Mouse (Mus musculus) forelimb bud, embryonic 11.5 days (tissue): ENCODE results near the gene Nlgn2.

Source experiments
- DNase-seq: peaks from one replicate; pipeline ENCODE4 v3.0.0-alpha.2; 2012; ENCODE audit warnings: low read depth, low spot score

The Nlgn2 gene

GRCm38 (mm10) chr11:69837604-69837951 lies at the start of gene Nlgn2:
Nlgn2 (minus strand) TSS chr11:69837784.
- no peak for DNase-seq

GRCm38 (mm10) chr11:69886907-69887635 lies 49.5 kb upstream of the Nlgn2 start:
- DNase-seq: no peak

- DNase-seq: no peak
Observed at GRCm38 (mm10) chr11:69884663-69885062, 47.1 kb upstream of the Nlgn2 start.

- no peak for DNase-seq
Observed at GRCm38 (mm10) chr11:69884240-69884639, 46.7 kb upstream of the Nlgn2 start.

GRCm38 (mm10) chr11:69883527-69884151 lies 46.1 kb upstream of the Nlgn2 start:
- no peak for DNase-seq

GRCm38 (mm10) chr11:69883066-69883465 lies 45.5 kb upstream of the Nlgn2 start:
- DNase-seq: no peak

- no peak for DNase-seq
Observed at GRCm38 (mm10) chr11:69881787-69882670, 44.4 kb upstream of the Nlgn2 start.

GRCm38 (mm10) chr11:69880853-69881603 lies 43.4 kb upstream of the Nlgn2 start, which contains the start of gene Kctd11:
Kctd11 (minus strand) TSS chr11:69881406.
- DNase-seq: peak; percentile 59

GRCm38 (mm10) chr11:69880506-69880852 lies 42.9 kb upstream of the Nlgn2 start:
- DNase-seq: peak; percentile 79

GRCm38 (mm10) chr11:69879711-69880110 lies 42.1 kb upstream of the Nlgn2 start:
- no peak for DNase-seq

GRCm38 (mm10) chr11:69878952-69879351 lies 41.4 kb upstream of the Nlgn2 start:
- DNase-seq: no peak

- DNase-seq: no peak
Observed at GRCm38 (mm10) chr11:69878399-69878798, 40.8 kb upstream of the Nlgn2 start.

- no peak for DNase-seq
Observed at GRCm38 (mm10) chr11:69877878-69878277, 40.3 kb upstream of the Nlgn2 start, which contains the start of gene Tmem95. Tmem95 (minus strand) TSS chr11:69878018.

GRCm38 (mm10) chr11:69876867-69877266 lies 39.3 kb upstream of the Nlgn2 start:
- DNase-seq: peak; percentile 83

GRCm38 (mm10) chr11:69876186-69876585 lies 38.6 kb upstream of the Nlgn2 start:
- DNase-seq: no peak

GRCm38 (mm10) chr11:69872451-69872850 lies 34.9 kb upstream of the Nlgn2 start:
- no peak for DNase-seq

- no peak for DNase-seq
Observed at GRCm38 (mm10) chr11:69871822-69872221, 34.2 kb upstream of the Nlgn2 start.

- no peak for DNase-seq
Observed at GRCm38 (mm10) chr11:69870289-69871069, 32.9 kb upstream of the Nlgn2 start.

GRCm38 (mm10) chr11:69867335-69867734 lies 29.8 kb upstream of the Nlgn2 start:
- no peak for DNase-seq

- no peak for DNase-seq
Observed at GRCm38 (mm10) chr11:69865561-69865960, 28.0 kb upstream of the Nlgn2 start.
